Mouse (Mus musculus) G1E (cell line): ENCODE results near the gene Tnfrsf1b.

Source experiments
- CTCF ChIP-seq: IDR thresholded peaks from 2 replicates; pipeline ENCODE4 v1.5.1; 2012; ENCODE audit warnings: low read depth, low read length, inconsistent platforms, mixed read lengths
- GATA1 ChIP-seq: IDR thresholded peaks from 2 replicates; pipeline ENCODE4 v1.6.1; 2012; ENCODE audit warnings: borderline replicate concordance, low read length, inconsistent platforms, mixed read lengths

DNA sequence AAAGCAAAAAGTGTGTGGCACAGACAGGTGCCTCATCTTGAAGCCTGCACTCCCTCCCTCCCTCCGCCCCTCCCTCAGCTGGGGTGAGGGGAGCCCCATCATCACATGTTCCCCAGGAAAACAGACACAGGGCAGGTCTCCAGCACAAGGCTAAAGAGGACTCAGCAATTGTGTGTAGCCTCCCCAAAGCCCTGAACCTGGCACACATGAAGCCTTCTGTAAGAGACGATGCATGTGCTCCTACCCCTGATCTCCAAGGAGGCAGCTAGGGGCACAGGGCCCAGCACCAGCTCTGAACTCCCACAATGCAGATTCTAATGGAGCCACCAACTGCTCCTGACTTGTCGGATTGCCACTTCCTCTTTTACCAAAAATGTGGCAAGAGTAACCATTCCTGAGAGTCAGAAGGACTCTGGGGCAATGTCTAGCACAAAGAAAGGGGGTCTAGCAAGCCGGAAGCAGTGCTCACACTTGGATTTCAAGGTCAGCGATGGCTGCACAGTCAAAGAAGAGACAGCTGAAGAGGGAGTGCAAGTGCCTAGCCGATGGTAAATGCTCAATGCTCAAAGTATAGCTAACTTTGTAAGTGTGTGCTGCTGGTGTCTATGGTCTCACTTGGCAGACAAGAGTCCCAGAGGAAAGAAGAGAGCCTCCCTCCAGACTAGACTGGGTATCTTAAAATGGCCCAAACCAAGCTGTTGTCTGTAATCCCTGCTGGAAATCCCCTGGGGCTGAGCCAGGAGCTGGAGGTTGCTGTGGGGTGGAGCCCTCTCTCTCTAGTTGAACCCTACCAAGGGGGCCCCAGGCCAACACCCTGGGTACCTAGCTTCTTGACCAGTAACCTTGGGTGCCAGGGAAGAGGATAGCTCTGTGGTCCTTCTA is 29.9 kb upstream of the Tnfrsf1b start:
- TF ChIP-seq GATA1 (no peak), CTCF (no peak)
